Mouse (Mus musculus): ENCODE measurements around the gene 1110017D15Rik. TPM values are rescaled to one million over a fixed set of nuclear protein-coding genes. Genes with fewer than 3 reads are reported as not detected.
A peak's percentile ranks its signal among the peaks of the same experiment; 100 is the strongest.

The 1110017D15Rik gene
- polyA plus RNA-seq, 1 experiment from 2014 or later, result not detected

DNA sequence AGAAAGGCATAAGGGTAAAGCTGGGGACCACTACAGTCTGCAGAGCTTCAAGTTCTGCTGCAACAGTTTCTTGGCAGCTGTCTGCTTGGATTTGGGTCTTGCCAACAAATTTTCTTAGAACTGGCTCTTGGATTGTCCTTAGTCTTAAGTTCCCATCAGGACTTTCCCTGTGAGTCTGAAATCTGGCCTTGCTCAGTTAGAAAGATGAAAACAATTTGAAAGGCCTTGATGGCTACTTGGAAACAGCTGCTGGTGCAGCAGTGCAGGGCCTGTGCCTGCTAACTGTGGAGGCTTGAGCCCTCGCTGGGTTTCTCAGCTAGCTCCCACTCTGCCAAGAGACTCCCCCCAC is 37.7 kb downstream of the 1110017D15Rik start:
- Histone ChIP-seq H3K4me1 (replicated peaks) (no peaks in the 10 kb centered on the region), H3K27me3 (no peaks in the 10 kb centered on the region), H3K4me2 (no peak overlapping the region), H3K9me3 (replicated peaks) (no peaks in the 10 kb centered on the region), H3K9ac (no peak overlapping the region), H3K4me3 (replicated peaks) (no peak overlapping the region), H3K36me3 (peaks cover 11% of the 10 kb centered on the region; the same call in 1 of the 2 replicates), H3K27ac (no peak overlapping the region)
- WGBS (ENCODE audit: insufficient replicate concordance), result 77% methylated on average over 1 of the region's 1 CpGs
- DNase-seq, result no peak
- ATAC-seq (ENCODE audit: low read depth), result no peak

DNA sequence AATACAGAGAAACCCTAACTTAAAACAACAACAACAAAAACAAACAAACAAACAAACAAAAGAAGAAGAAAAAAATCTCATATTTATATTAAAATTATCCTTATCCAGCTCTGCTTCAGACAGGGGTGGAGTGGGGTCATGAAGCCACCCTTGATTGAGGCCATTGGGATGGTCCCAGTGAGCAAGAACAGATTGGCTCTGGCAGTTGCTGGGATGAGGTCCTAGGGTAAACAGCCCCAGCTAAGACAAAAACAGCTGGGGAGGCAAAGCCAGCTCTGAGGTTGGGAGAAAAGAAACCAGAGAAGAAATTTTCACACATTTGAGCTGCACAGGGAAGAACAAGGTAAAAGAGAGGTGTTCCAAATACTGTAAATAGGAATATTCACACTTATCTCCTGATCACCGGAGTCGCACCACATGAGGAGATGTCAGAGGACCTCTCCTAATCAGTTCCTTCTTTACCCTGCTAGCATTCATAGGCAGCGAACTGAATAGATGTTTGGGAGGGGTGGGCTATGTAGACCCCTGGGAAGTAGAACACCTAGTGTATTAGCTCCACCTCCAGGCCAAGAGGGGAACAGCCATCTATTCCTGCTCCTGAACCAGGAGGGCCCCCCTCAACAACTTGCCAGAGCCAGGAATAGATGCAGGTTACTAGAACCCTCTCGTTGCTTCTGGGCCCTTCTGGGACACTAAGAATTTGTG is 38.2 kb downstream of the 1110017D15Rik start:
- Histone ChIP-seq H3K4me2 (no peak overlapping the region), H3K36me3 (peaks cover 11% of the 10 kb centered on the region; the same call in 1 of the 2 replicates), H3K9me3 (replicated peaks) (no peaks in the 10 kb centered on the region), H3K27me3 (no peaks in the 10 kb centered on the region), H3K9ac (no peak overlapping the region), H3K4me1 (replicated peaks) (no peaks in the 10 kb centered on the region), H3K4me3 (replicated peaks) (no peak overlapping the region), H3K27ac (no peak overlapping the region)
- ATAC-seq (ENCODE audit: low read depth) (no peak), DNase-seq (no peak)
- WGBS (ENCODE audit: insufficient replicate concordance), result 61% methylated on average over 4 of the region's 4 CpGs

DNA sequence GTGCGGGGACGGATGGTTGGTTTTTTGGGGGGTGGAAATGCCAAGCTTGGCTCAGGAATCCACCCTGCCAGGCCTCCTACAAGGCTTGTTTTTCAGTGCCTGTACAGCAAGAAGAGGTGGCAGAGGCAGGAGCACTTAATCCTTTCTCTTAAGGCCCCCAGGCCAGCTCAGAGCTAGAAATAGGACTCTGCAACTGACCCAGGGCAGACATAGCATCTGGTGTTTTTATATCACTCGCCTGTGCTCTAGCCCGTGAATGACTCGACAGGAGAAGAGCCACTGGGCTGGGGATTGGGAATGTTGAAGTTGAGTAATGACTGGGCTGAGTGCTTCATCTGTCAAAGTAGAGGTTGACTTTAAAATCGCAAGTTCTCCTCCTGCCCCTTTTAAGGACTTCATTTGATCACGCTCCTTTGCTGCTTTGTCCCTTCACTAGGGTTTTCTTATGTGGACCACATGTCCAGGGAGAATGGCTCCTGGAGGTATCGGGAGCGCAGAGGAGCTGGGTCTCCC is 39.4 kb downstream of the 1110017D15Rik start:
- no peak overlapping the region for H3K9ac ChIP-seq
- no peaks in the 10 kb centered on the region for H3K27me3 ChIP-seq
- no peak overlapping the region for H3K4me2 ChIP-seq
- ATAC-seq (ENCODE audit: low read depth) (no peak), DNase-seq (no peak)
- no peak overlapping the region for H3K27ac ChIP-seq
- H3K36me3 ChIP-seq, result peaks cover 11% of the 10 kb centered on the region; the same call in 1 of the 2 replicates
- 74% methylated on average over 9 of the region's 9 CpGs for whole genome bisulfite sequencing (ENCODE audit: insufficient replicate concordance)
- H3K9me3 ChIP-seq (replicated peaks), result no peaks in the 10 kb centered on the region
- H3K4me1 ChIP-seq (replicated peaks), result no peaks in the 10 kb centered on the region
- H3K4me3 ChIP-seq (replicated peaks), result no peak overlapping the region

DNA sequence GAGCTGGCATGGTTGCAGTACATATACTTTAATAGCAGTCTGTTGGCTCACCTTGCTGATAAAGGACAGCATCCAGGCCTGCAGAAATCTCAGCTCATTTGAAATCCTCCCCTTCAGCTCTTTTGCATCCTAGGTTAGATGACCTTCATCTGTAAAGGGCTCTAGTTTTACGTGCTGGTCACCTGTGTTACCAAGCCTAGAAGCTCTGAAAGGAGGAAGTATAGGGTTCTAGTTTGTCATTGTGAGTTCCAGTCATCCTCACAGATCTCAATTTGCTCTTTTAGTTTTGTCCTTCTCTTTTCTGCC is 45.8 kb downstream of the 1110017D15Rik start:
- no peak overlapping the region for H3K9ac ChIP-seq
- no peaks in the 10 kb centered on the region for H3K4me1 ChIP-seq (replicated peaks)
- ATAC-seq (ENCODE audit: low read depth), result no peak
- H3K27ac ChIP-seq, result no peak overlapping the region
- no peak for DNase-seq
- H3K9me3 ChIP-seq (replicated peaks), result no peaks in the 10 kb centered on the region
- 66% methylated on average over 1 of the region's 1 CpGs for WGBS (ENCODE audit: insufficient replicate concordance)
- H3K36me3 ChIP-seq, result no peaks in the 10 kb centered on the region
- H3K4me2 ChIP-seq, result no peak overlapping the region
- H3K27me3 ChIP-seq, result no peaks in the 10 kb centered on the region
- H3K4me3 ChIP-seq (replicated peaks), result no peak overlapping the region

DNA sequence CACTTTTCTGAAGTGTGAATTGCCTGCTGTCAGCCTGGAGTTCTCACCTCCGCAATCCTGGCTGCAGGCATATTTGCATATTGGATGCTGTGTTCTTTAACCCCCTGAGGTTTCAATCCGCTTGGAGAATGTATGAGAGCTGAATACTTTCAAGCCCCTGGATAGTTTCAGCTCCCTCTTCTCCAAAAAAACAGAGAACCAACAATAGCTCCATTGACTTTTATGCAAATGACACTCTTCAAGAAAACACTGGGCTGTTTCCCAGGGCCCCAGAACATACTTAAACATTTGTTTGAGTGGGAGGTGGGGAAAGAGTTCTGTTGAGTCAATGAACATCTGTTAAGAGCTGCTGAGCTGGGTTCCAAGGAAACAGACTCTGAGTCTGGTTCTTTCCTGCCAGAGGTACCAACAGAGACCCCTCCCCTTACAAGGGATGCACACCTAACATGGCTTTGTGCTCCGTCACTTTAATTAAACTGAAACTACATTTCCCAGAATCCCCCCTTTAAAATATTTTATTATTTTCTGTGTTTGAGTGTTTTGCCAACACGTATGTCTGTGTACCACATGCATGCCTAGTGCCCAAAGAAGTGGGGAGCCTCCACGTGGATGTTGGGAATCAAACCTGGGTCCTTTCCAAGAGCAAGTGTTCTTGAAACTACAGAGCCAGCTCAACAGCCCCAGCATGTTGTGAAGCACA is 46.3 kb downstream of the 1110017D15Rik start:
- Histone ChIP-seq H3K36me3 (no peaks in the 10 kb centered on the region), H3K4me2 (no peak overlapping the region), H3K27me3 (no peaks in the 10 kb centered on the region), H3K27ac (no peak overlapping the region), H3K9me3 (replicated peaks) (no peaks in the 10 kb centered on the region), H3K4me1 (replicated peaks) (peaks cover 2% of the 10 kb centered on the region), H3K4me3 (replicated peaks) (no peak overlapping the region), H3K9ac (no peak overlapping the region)
- no peak for DNase-seq
- ATAC-seq (ENCODE audit: low read depth), result no peak
- 62% methylated on average over 5 of the region's 5 CpGs for WGBS (ENCODE audit: insufficient replicate concordance)

DNA sequence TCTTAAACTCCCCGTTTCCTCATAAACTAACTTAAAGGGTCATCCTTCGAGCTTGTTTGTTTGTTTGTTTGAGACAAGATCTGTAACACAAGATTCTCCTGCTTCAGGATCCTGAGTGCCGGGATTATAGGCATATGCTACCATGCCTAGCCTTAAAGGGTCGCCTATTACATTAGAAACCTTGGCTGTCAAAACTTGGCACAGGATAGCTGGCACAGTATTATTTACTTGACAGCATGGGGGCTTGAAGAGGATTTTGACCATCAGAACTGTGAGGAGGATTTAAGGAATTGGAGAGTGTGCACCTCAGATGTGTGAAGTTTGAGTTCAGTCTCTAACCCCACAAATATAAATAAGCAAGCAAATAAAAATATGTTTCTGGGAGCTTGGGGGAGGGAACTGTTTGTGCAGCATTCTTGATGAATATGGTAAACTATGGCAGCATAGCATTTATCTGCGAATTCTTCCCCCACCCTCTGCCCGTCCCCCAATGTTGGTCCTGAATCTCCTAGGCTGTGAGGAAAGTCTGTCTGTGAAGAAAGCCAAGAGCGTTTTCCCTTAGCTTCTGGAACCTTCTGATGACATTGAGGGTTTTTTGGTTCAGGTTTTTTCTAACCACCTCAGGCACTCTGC is 47.0 kb downstream of the 1110017D15Rik start:
- Histone ChIP-seq H3K9me3 (replicated peaks) (no peaks in the 10 kb centered on the region), H3K36me3 (no peaks in the 10 kb centered on the region), H3K4me1 (replicated peaks) (peaks cover 8% of the 10 kb centered on the region), H3K4me3 (replicated peaks) (no peak overlapping the region), H3K9ac (no peak overlapping the region), H3K27ac (no peak overlapping the region), H3K27me3 (no peaks in the 10 kb centered on the region), H3K4me2 (no peak overlapping the region)
- DNase-seq, result no peak
- no peak for ATAC-seq (ENCODE audit: low read depth)
- WGBS (ENCODE audit: insufficient replicate concordance), result 69% methylated on average over 7 of the region's 7 CpGs

DNA sequence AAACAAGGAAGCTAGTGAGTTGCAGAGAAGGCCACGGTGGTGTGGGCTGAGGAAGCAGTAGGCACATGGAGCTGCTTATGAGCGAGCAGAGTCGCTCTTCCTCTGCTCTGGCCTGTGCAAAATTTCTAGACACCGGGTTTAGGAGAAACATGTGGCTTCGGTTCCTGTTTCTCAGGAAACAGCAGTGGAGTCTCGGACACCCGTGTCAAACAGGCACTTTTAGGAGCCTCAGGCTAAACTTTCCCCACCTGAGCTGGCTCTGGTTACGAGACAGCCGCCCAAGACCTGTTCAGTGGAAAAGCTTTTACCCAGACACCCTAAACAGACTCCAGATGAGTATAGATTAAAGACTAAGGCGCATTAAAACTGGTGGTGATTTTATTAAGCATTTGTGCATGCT is 47.9 kb downstream of the 1110017D15Rik start:
- H3K4me2 ChIP-seq, result no peak overlapping the region
- no peaks in the 10 kb centered on the region for H3K9me3 ChIP-seq (replicated peaks)
- DNase-seq, result no peak
- no peak overlapping the region for H3K4me3 ChIP-seq (replicated peaks)
- no peak overlapping the region for H3K27ac ChIP-seq
- no peaks in the 10 kb centered on the region for H3K36me3 ChIP-seq
- ATAC-seq (ENCODE audit: low read depth), result no peak
- H3K27me3 ChIP-seq, result no peaks in the 10 kb centered on the region
- 60% methylated on average over 10 of the region's 10 CpGs for WGBS (ENCODE audit: insufficient replicate concordance)
- no peak overlapping the region for H3K9ac ChIP-seq
- peaks cover 8% of the 10 kb centered on the region for H3K4me1 ChIP-seq (replicated peaks)

DNA sequence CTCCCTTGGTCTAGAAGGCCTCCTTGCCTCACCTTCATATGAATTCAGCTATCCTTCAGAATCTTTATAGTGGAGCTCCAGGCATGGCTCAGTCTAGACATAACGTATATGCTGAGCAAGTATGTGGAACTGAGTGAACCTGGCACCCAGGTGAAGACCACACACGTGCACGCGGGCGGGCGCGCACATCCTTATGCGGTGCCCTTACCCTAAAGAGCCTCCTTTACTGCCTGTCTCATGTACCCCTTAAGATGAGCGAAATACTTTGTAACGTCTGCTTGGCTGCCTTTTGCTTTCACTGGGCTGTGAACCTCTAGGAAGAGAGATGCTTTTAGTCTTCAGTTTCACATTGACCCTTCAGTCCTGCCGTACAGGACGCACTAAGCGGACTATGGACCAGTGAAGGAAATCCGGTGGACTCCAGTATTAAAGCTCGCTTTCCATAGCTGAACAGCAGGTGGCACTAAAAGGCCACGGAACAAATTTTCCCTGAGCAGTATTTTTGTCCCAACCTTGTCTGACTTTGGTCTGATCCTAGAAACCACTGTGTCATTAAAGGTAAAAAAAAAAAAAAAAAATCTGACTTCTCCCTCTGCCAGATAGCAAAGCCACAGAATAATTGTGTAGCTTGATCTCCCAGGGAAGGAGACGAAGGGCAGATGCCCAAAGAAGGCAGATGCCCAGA is 48.6 kb downstream of the 1110017D15Rik start:
- Histone ChIP-seq H3K4me3 (replicated peaks) (no peak overlapping the region), H3K27me3 (no peaks in the 10 kb centered on the region), H3K4me2 (no peak overlapping the region), H3K9ac (no peak overlapping the region), H3K9me3 (replicated peaks) (no peaks in the 10 kb centered on the region), H3K36me3 (no peaks in the 10 kb centered on the region), H3K27ac (no peak overlapping the region), H3K4me1 (replicated peaks) (peaks cover 8% of the 10 kb centered on the region)
- ATAC-seq (ENCODE audit: low read depth), result no peak
- 52% methylated on average over 17 of the region's 17 CpGs for WGBS (ENCODE audit: insufficient replicate concordance)
- peak; percentile 7 for DNase-seq

DNA sequence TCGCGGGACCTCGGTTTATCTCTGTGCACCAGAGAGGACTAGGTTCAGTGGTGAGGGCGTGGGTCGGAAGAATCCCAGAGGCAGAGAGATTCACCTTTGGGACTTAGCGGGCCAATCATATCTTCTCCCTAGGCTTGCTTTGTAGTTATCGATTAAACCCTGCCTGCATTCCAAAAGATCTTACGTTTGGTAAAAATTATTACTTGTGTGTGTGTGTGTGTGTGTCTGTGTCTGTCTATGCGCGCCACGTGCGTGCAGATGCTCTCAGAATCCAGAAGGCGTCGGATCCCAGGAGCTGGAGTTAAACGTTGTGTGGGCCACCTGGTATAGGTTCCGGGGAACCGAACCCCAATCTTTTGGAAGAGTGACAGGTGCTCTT is 51.9 kb downstream of the 1110017D15Rik start:
- Histone ChIP-seq H3K36me3 (peaks cover 8% of the 10 kb centered on the region), H3K9ac (peak overlapping the region; percentile 77), H3K4me3 (replicated peaks) (peak overlapping the region; percentile 73), H3K27ac (peak overlapping the region; percentile 60), H3K4me1 (replicated peaks) (peaks cover 27% of the 10 kb centered on the region), H3K27me3 (no peaks in the 10 kb centered on the region), H3K9me3 (replicated peaks) (no peaks in the 10 kb centered on the region), H3K4me2 (peak overlapping the region; percentile 73)
- WGBS (ENCODE audit: insufficient replicate concordance), result 7% methylated on average over 17 of the region's 17 CpGs
- DNase-seq (no peak), ATAC-seq (ENCODE audit: low read depth) (no peak)

DNA sequence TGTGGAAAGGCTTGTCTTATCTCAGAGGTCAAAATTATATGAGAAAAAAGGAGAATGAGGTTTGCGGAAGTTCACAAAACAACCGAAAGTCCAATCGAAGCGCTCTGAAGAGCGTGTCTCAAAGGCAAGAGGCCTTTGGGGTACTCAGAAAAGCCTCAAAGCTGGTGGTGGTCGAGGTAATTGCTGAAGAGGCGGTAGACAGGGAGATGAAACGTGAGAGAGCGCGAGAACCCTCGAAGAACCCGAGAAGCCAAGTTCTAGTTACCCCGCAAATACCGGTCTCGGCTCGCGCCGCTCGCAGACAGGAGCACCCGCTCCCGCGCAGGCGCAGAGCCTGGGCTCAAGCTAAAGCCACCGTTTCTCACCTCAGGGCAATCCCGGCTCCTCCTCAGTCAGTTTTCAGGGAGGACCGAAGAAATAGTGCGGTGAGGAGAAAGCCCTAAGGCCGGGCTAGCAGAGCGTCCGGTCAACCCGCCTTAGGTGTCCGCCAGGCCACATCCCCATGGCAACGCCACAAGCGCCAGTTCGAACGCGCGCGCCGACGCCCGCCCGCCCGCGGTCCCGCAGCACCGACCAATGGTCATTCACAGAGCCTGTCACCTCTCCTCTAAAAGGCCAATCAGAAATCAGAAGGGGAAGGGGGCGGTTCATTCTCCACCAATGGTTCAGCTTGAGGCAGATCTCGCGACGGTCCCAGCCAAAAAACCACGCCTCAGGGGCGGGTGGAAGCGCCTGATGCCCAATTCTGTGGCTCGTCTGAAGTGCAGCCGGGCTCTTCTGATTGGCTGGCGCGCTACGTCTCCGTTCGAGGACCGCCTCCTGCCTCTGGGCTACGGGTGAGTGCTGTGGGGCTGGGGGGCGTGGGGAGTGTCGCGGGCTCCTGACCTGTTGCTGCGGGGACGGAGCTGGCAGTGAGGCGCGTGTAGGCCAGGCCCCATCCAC is 52.5 kb downstream of the 1110017D15Rik start, which contains the start of the genes Kif24 and Nudt2:
Gene Kif24, minus strand, starts transcription at position 543 of the 942 bp plus-strand sequence.
Gene Nudt2, plus strand, starts transcription at position 807 of the 942 bp plus-strand sequence.
- under 1% methylated on average over 69 of the region's 70 CpGs for WGBS (ENCODE audit: insufficient replicate concordance)
- H3K4me1 ChIP-seq (replicated peaks), result peaks cover 27% of the 10 kb centered on the region
- ATAC-seq (ENCODE audit: low read depth), result peak; percentile 96

More for the DNA sequence above, 52.5 kb downstream of the 1110017D15Rik start, which contains the start of the genes Kif24 and Nudt2:
- H3K9ac ChIP-seq, result peak within 1 kb of the TSS; percentile 77
- H3K4me3 ChIP-seq (replicated peaks), result peak within 1 kb of the TSS; percentile 73
- peak; percentile 99 for DNase-seq
- H3K4me2 ChIP-seq, result peak within 1 kb of the TSS; percentile 78
- no peaks in the 10 kb centered on the region for H3K27me3 ChIP-seq
- peaks cover 8% of the 10 kb centered on the region for H3K36me3 ChIP-seq
- peak within 1 kb of the TSS; percentile 83 for H3K27ac ChIP-seq
- H3K9me3 ChIP-seq (replicated peaks), result no peaks in the 10 kb centered on the region
